Mouse (Mus musculus) heart, embryonic 14.5 days (tissue): ENCODE data around the gene Xrcc4. TPM values are rescaled to one million over a fixed set of nuclear protein-coding genes. Genes with fewer than 3 reads are reported as not detected.
A peak's percentile ranks its signal among the peaks of the same experiment; 100 is the strongest.

ENCODE experiments used
- ATAC-seq: fragments of 200-750 bp; cut with Nextera tagmentation; 2 replicates; pipeline ENCODE4 v1.8.0; 2017; ENCODE audit warnings: low read depth, moderate TSS enrichment; ENCODE audit not compliant: insufficient number of reproducible peaks, insufficient read depth, low FRiP score
- H3K27ac ChIP-seq, 2 experiments: fragments of 200-500 bp in 1 of 2; fragments of 300-500 bp in 1 of 2; sonication (generic) in 1 of 2; replicated peaks in 1 of 2; 2 replicates each; pipeline ENCODE4 v1.5.1; 2012 to 2014; ENCODE audit warnings: low read depth in 2 of 2, low read length in 2 of 2, control low read depth in 1 of 2, mild to moderate bottlenecking in 1 of 2, mixed read lengths in 1 of 2; ENCODE audit not compliant: control insufficient read depth in 1 of 2, insufficient read depth in 1 of 2
- H3K27me3 ChIP-seq: fragments of 300-500 bp; sonication (generic); 2 replicates; pipeline ENCODE4 v1.6.1; 2014; ENCODE audit warnings: mild to moderate bottlenecking, low read length, control low read depth; ENCODE audit not compliant: control insufficient read depth, insufficient read depth
- H3K36me3 ChIP-seq: fragments of 300-500 bp; sonication (generic); 2 replicates; pipeline ENCODE4 v1.6.1; 2014; ENCODE audit warnings: mild to moderate bottlenecking, control low read depth, low read length, mixed read lengths; ENCODE audit not compliant: control insufficient read depth, insufficient read depth
- H3K4me1 ChIP-seq, 2 experiments: fragments of 200-500 bp in 1 of 2; fragments of 300-500 bp in 1 of 2; sonication (generic) in 1 of 2; 2 replicates each; pipeline ENCODE4 v1.6.1; 2012 to 2014; ENCODE audit warnings: low read length in 2 of 2, control low read depth in 1 of 2, mixed read lengths in 1 of 2; ENCODE audit not compliant: control insufficient read depth in 2 of 2, insufficient read depth in 2 of 2
- H3K4me2 ChIP-seq: fragments of 300-500 bp; sonication (generic); 2 replicates; pipeline ENCODE4 v1.6.1; 2014; ENCODE audit warnings: mild to moderate bottlenecking, low read length
- H3K4me3 ChIP-seq, 2 experiments: fragments of 200-500 bp in 1 of 2; fragments of 300-500 bp in 1 of 2; sonication (generic) in 1 of 2; 2 replicates each; pipeline ENCODE4 v1.5.1; 2012 to 2014; ENCODE audit warnings: low read length in 2 of 2, mild to moderate bottlenecking in 2 of 2, control low read depth in 1 of 2, low read depth in 1 of 2, moderate library complexity in 1 of 2; ENCODE audit not compliant: control insufficient read depth in 1 of 2, insufficient read depth in 1 of 2
- H3K9ac ChIP-seq: fragments of 300-500 bp; sonication (generic); 2 replicates; pipeline ENCODE4 v1.6.1; 2014; ENCODE audit warnings: mild to moderate bottlenecking, low read length
- H3K9me3 ChIP-seq: fragments of 300-500 bp; sonication (generic); 2 replicates; pipeline ENCODE4 v1.6.1; 2016; ENCODE audit warnings: low read length, control low read depth; ENCODE audit not compliant: control insufficient read depth
- WGBS: fragments of 180-500 bp; shearing (Covaris S2); extraction: QIAGEN DNeasy Blood & Tissue Kit; methylation state at CpG from one replicate; pipeline ENCODE4 v1.1.7; 2014; 5-methylcytosine and 5-hydroxymethylcytosine counted together
- polyA plus RNA-seq: library from polyadenylated mRNA; unstranded; fragments of >200 nt; fragmentation: Nextera tagmentation; extraction: Ambion mirVana; gene quantifications from 2 replicates; pipeline ENCODE4 v1.2.1, GENCODE M21; 2014

The Xrcc4 gene
- polyA plus RNA-seq, 1 experiment from 2014 or later = 22.1 TPM

DNA sequence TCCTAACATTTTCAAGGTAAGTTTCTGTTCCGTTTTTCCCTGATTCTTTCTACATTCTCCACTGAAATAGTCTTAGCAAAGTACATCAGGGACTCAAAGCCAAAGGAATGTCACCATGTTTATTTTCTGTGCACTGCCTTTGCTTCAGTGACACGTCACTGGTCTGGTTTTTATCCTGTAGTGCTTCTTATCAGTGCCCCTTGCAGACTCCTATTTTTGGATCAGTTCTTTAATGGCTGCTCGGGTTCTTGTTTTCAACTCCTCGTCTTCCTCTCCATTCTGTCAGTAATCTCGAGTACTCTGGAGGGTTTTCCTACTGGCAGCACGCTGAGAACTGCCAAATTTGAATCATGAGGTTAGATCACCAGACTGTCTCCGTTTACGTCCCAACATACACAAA is 77.2 kb downstream of the Xrcc4 start:
- WGBS = 4% methylated on average over 8 of the region's 8 CpGs
- peak; percentile 92 for ATAC-seq
- Histone ChIP-seq H3K4me1 (peaks cover 10 to 34% of the 10 kb centered on the region in 2 experiments), H3K4me2 (peak overlapping the region; percentile 57), H3K27ac (peak overlapping the region; percentile 97), H3K4me3 (peak overlapping the region in 1 of 2 experiments; percentile 10; a peak in 1 of 4 replicates), H3K9ac (peak overlapping the region; percentile 57), H3K36me3 (no peaks in the 10 kb centered on the region), H3K27me3 (no peaks in the 10 kb centered on the region), H3K9me3 (0 out of 2 replicates have a peak, but pooled peaks cover 3% of the 10 kb centered on the region)

DNA sequence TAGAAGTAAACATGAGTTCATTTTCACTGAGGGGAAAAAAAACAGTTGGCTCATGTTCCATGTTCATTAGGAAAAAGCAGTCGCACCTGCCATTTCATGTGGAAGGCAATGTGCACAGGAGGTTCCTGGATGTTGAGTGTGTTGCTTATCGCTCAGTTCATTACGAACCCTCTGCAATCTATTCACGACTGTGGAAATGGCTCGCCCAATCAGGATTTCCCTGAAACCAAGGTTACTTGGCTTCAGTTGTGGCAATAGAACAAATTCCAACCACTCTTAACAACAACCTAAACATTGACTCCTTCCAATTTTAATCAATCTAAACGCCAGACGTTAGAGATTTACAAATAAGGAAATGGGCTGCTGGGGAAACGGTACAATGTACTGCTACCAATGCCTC is 78.3 kb downstream of the Xrcc4 start:
- no peaks in the 10 kb centered on the region for H3K27me3 ChIP-seq
- 25% methylated on average over 8 of the region's 8 CpGs for WGBS
- peak overlapping the region; percentile 55 to 97 for H3K27ac ChIP-seq
- no peaks in the 10 kb centered on the region for H3K36me3 ChIP-seq
- peaks cover 10 to 34% of the 10 kb centered on the region in 2 experiments for H3K4me1 ChIP-seq
- no peak overlapping the region; the same call in 1 of the 2 replicates for H3K9ac ChIP-seq
- no peak for ATAC-seq
- 0 out of 2 replicates have a peak, but pooled peaks cover 3% of the 10 kb centered on the region for H3K9me3 ChIP-seq
- no peak overlapping the region for H3K4me3 ChIP-seq
- H3K4me2 ChIP-seq = peak overlapping the region; percentile 57; the same call in 1 of the 2 replicates

DNA sequence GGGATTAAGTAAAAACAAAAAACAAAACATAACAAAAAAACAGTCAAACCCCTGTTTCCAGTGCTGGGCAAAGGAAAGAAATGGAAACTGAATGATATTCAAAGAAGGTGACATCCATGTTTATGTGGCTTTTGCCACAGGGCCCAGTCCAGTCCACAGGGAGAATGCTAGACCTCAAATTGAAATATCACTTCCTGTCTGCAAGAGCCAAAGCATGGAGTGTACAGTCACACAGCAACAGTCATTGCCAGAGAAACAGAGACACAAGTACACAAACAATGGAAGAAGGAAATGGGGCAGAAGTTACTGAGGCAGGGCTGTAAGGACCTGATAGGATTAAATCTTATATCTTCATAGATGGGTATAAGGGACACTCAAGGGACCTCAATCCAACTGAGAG is 79.6 kb downstream of the Xrcc4 start:
- H3K4me2 ChIP-seq = no peak overlapping the region
- peaks cover 10 to 34% of the 10 kb centered on the region in 2 experiments for H3K4me1 ChIP-seq
- H3K9me3 ChIP-seq = no peaks in the 10 kb centered on the region
- no peaks in the 10 kb centered on the region for H3K27me3 ChIP-seq
- H3K9ac ChIP-seq = no peak overlapping the region
- peak overlapping the region in 1 of 2 experiments; percentile 39; a peak in 2 of 4 replicates for H3K27ac ChIP-seq
- no peak for ATAC-seq
- H3K36me3 ChIP-seq = no peaks in the 10 kb centered on the region
- no peak overlapping the region for H3K4me3 ChIP-seq

DNA sequence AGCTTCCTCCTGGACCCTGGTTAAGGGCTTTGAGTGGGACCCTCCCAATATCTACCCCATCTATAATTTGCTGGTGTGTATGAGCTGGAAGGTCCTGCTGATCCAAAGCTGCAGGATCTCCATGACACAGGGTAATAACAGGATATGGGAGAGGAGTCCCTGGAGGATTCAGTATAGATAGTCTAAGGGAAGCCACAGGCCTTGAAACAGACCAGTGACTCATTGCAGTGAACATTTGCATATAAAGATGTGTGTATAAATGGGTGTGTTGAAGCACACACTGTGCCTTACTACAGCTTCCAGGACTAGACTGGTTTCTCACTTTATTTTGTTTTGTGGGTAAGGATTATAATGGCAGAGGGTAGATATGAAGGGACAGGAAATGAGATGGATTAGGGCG is 83.8 kb downstream of the Xrcc4 start:
- Histone ChIP-seq H3K27me3 (no peaks in the 10 kb centered on the region), H3K4me3 (no peak overlapping the region), H3K36me3 (no peaks in the 10 kb centered on the region), H3K27ac (no peak overlapping the region), H3K9ac (no peak overlapping the region), H3K4me2 (no peak overlapping the region), H3K4me1 (peaks cover 4 to 15% of the 10 kb centered on the region in 2 experiments), H3K9me3 (no peaks in the 10 kb centered on the region)
- WGBS = 85% methylated on average over 1 of the region's 1 CpGs
- no peak for ATAC-seq

DNA sequence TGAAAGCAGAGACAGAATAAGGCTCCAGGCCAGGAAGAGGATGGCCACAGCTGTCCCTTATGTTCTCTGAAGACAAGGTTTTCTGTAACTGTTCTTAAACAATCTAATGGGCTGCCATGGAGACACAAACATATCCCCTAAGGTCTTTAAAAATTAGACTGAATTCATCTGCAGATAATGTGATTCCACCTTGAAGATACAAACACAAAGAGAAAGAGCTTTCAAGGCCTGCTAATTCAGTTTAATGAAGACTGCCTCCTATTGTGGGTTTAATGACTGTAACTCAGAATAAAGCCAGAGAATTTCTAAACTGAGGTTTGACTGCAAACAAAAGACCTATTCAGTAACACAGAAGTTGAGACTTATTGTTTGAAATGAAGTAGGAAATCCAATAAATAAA is 91.9 kb downstream of the Xrcc4 start:
- H3K4me3 ChIP-seq = no peak overlapping the region
- no peaks in the 10 kb centered on the region for H3K4me1 ChIP-seq
- H3K36me3 ChIP-seq = no peaks in the 10 kb centered on the region
- no peaks in the 10 kb centered on the region for H3K27me3 ChIP-seq
- H3K4me2 ChIP-seq = no peak overlapping the region
- no peak for ATAC-seq
- H3K27ac ChIP-seq = no peak overlapping the region
- no peak overlapping the region for H3K9ac ChIP-seq
- H3K9me3 ChIP-seq = no peaks in the 10 kb centered on the region

DNA sequence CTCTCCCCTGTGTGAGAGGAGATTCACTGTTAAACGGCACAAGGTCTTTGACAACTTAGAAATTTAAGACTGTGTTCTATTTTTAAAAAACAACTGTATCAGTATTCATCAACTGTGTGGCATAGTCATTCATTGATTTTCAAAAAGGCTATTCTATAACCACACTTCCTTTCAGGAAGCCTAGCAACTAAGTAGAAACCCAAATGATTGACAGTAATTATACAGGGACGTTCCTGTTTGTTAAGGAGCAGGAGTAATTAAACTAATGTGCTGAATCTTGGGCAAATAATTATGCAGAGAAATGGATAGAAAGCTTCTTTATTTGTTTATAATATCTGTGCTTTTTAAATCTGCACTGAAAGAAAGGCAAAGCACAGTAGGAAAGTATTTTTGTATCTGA is 103.3 kb downstream of the Xrcc4 start:
- Histone ChIP-seq H3K36me3 (no peaks in the 10 kb centered on the region), H3K4me3 (no peak overlapping the region), H3K9me3 (no peaks in the 10 kb centered on the region), H3K27me3 (no peaks in the 10 kb centered on the region), H3K27ac (no peak overlapping the region), H3K9ac (no peak overlapping the region), H3K4me2 (no peak overlapping the region), H3K4me1 (no peaks in the 10 kb centered on the region)
- WGBS = 65% methylated on average over 2 of the region's 2 CpGs
- no peak for ATAC-seq

DNA sequence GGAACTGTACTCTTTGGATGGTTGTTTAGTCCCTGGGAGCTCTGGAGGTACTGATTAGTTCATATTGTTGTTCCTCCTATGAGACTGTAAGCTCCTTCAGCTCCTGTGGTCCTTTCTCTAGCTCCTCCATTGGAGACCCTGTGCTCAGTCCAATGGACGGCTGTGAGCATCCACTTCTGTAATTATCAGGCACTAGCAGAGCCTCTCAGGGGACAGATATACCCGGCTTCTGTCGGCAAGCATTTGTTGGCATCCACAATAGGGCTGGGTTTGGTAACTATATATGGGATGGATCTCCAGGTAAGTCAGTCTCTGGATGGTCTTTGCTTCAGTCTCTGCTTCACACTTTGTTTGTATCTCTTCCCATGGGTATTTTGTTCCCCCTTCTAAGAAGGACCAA is 118.5 kb downstream of the Xrcc4 start:
- no peaks in the 10 kb centered on the region for H3K4me1 ChIP-seq
- H3K27me3 ChIP-seq = no peaks in the 10 kb centered on the region
- 51% methylated on average over 3 of the region's 3 CpGs for WGBS
- no peak overlapping the region for H3K27ac ChIP-seq
- H3K4me3 ChIP-seq = no peak overlapping the region
- no peak overlapping the region for H3K4me2 ChIP-seq
- no peak for ATAC-seq
- H3K9ac ChIP-seq = no peak overlapping the region
- no peaks in the 10 kb centered on the region for H3K36me3 ChIP-seq
- H3K9me3 ChIP-seq = no peaks in the 10 kb centered on the region

DNA sequence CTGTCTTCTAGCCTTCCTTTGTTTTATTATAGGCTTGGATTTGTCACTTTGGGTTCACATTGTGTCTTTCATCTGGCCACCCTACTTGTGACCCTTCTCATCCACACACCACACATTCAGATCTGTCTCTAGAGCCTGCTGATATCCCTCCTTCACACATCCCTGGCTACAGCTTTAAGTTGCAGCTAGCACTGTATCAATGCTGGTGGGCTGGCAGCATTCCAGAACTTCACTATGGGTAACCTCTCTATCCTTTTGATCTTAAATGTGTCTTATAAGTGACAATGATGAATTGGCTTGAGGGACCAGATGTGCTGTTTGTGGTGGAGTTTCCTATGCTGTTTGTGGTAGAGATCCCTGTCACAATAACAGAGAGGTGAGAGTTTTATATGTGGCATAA is 120.7 kb downstream of the Xrcc4 start:
- Histone ChIP-seq H3K9ac (no peak overlapping the region), H3K4me3 (no peak overlapping the region), H3K27me3 (no peaks in the 10 kb centered on the region), H3K27ac (no peak overlapping the region), H3K4me2 (no peak overlapping the region), H3K4me1 (no peaks in the 10 kb centered on the region), H3K9me3 (no peaks in the 10 kb centered on the region), H3K36me3 (no peaks in the 10 kb centered on the region)
- no peak for ATAC-seq
